Mouse (Mus musculus): ENCODE data around the gene Slc41a2. TPM values are rescaled to one million over a fixed set of nuclear protein-coding genes. Genes with fewer than 3 reads are reported as not detected.
"Not testable (repeated sequence)": the region's sequence is repeated elsewhere in the genome, so short reads cannot be mapped to it uniquely, and the experiment has no call there.

Gene Slc41a2
- polyA plus RNA-seq, 1 experiment from 2014 or later, result 4.9 TPM

GRCm38 (mm10) chr10:83359451-83359850, 21.8 kb upstream of the Slc41a2 start:
- DNase-seq (ENCODE audit: low spot score), result no peak
- peak overlapping the region; percentile 88 for H3K4me3 ChIP-seq (ENCODE audit: low read depth, low read length)
- no peaks in the 10 kb centered on the region for H3K27me3 ChIP-seq (replicated peaks; ENCODE audit: control insufficient read depth, insufficient read depth, low read length)
- H3K4me1 ChIP-seq (ENCODE audit: control insufficient read depth, insufficient read depth, low read length), result peaks cover 11% of the 10 kb centered on the region
- 86% methylated on average over 4 of the region's 4 CpGs for WGBS
- H3K9ac ChIP-seq (ENCODE audit: low read depth, low read length), result peak overlapping the region; percentile 26; the same call in 1 of the 2 replicates
- peaks cover 18% of the 10 kb centered on the region; the same call in 1 of the 2 replicates for H3K36me3 ChIP-seq (ENCODE audit: control insufficient read depth, insufficient read depth, low read length)
- 0 out of 2 replicates have a peak overlapping the region, but pooled peaks have one; percentile 46 for H3K27ac ChIP-seq (replicated peaks; ENCODE audit: low read depth, low read length)
- no peaks in the 10 kb centered on the region for H3K9me3 ChIP-seq (ENCODE audit: control insufficient read depth, low read length)
- peak overlapping the region; percentile 73 for H3K4me2 ChIP-seq (ENCODE audit: low read depth, low read length)
- ATAC-seq (ENCODE audit: low read depth), result no peak

- WGBS, result 74% methylated on average over 12 of the region's 12 CpGs
- Histone ChIP-seq H3K4me3 (ENCODE audit: low read depth, low read length) (no peak overlapping the region), H3K9me3 (ENCODE audit: control insufficient read depth, low read length) (no peaks in the 10 kb centered on the region), H3K4me2 (ENCODE audit: low read depth, low read length) (no peak overlapping the region), H3K4me1 (ENCODE audit: control insufficient read depth, insufficient read depth, low read length) (peaks cover 6% of the 10 kb centered on the region), H3K36me3 (ENCODE audit: control insufficient read depth, insufficient read depth, low read length) (no peaks in the 10 kb centered on the region), H3K27ac (replicated peaks; ENCODE audit: low read depth, low read length) (no peak overlapping the region), H3K9ac (ENCODE audit: low read depth, low read length) (no peak overlapping the region), H3K27me3 (replicated peaks; ENCODE audit: control insufficient read depth, insufficient read depth, low read length) (no peaks in the 10 kb centered on the region)
- DNase-seq (ENCODE audit: low spot score) (no peak), ATAC-seq (ENCODE audit: low read depth) (no peak)
Measured at GRCm38 (mm10) chr10:83356416-83356815, 18.7 kb upstream of the Slc41a2 start.

DNA sequence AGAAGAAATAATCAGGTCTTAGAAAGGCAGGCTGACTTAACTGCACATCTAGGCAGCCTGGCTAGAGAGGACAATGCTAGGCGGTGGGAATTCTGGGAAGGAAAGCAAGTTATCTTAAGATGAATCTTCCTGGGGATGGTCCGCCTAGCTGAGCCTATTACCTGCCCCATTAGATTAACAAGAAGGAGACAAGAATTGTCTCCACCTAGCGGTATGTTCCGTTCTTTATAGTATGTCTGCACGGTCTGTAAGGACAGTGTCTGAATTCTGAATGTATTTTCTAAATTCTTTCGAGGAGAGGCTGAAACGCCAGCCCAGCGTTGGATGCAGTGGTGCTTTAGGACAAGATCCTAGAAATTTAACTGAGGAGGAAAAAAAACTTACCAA, 16.6 kb upstream of the Slc41a2 start:
- ATAC-seq (ENCODE audit: low read depth), result peak; percentile 23; the same call in 1 of the 2 replicates
- H3K4me3 ChIP-seq (ENCODE audit: low read depth, low read length), result no peak overlapping the region
- H3K4me2 ChIP-seq (ENCODE audit: low read depth, low read length), result 0 out of 2 replicates have a peak overlapping the region, but pooled peaks have one; percentile 23

DNA sequence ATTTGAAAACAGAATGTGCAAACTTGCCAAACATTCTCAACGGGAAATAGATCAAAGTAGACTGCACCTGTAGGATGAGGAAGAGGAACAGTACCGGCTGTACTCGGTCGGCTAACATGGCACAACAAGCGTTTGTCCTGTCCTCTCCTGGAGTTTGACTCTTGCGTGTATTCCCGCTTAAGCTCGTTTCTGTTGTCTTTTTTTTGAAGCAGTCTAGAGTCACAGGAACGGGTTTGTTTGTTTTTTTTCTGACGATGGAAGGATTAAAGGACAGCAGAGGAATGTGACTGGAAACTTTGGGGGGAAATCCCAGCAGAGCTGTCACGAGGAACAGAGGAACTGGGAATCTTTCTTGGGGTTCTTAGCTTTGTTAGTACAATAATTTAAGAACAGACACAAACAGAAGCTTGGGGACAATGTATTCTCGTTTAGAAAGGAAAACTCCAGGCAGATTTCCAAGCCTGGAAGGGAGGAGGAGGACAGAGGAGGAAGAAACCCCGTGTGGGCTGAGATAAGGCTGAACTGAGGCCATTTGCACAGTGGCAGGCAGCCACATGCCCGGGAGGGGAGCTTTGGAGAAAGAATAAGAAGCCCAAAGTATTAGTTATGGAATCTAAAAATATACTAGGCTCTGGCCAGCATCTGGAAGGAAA, 16.1 kb upstream of the Slc41a2 start:
- DNase-seq (ENCODE audit: low spot score) (peak; percentile 64), ATAC-seq (ENCODE audit: low read depth) (0 out of 2 replicates have a peak, but pooled peaks have one; percentile 62)
- no peaks in the 10 kb centered on the region; the same call in 1 of the 2 replicates for H3K27me3 ChIP-seq (replicated peaks; ENCODE audit: control insufficient read depth, insufficient read depth, low read length)
- H3K9me3 ChIP-seq (ENCODE audit: control insufficient read depth, low read length), result no peaks in the 10 kb centered on the region
- no peak overlapping the region for H3K9ac ChIP-seq (ENCODE audit: low read depth, low read length)
- no peaks in the 10 kb centered on the region for H3K36me3 ChIP-seq (ENCODE audit: control insufficient read depth, insufficient read depth, low read length)
- peak overlapping the region; percentile 23; the same call in 1 of the 2 replicates for H3K4me2 ChIP-seq (ENCODE audit: low read depth, low read length)
- no peaks in the 10 kb centered on the region for H3K4me1 ChIP-seq (ENCODE audit: control insufficient read depth, insufficient read depth, low read length)
- 37% methylated on average over 14 of the region's 14 CpGs for WGBS
- H3K4me3 ChIP-seq (ENCODE audit: low read depth, low read length), result no peak overlapping the region
- H3K27ac ChIP-seq (replicated peaks; ENCODE audit: low read depth, low read length), result no peak overlapping the region

More for the DNA sequence above, 16.6 kb upstream of the Slc41a2 start:
- H3K36me3 ChIP-seq (ENCODE audit: control insufficient read depth, insufficient read depth, low read length), result no peaks in the 10 kb centered on the region
- no peak overlapping the region for H3K27ac ChIP-seq (replicated peaks; ENCODE audit: low read depth, low read length)
- H3K9ac ChIP-seq (ENCODE audit: low read depth, low read length), result no peak overlapping the region
- 57% methylated on average over 8 of the region's 8 CpGs for WGBS
- H3K27me3 ChIP-seq (replicated peaks; ENCODE audit: control insufficient read depth, insufficient read depth, low read length), result no peaks in the 10 kb centered on the region
- peak; percentile 71 for DNase-seq (ENCODE audit: low spot score)
- H3K4me1 ChIP-seq (ENCODE audit: control insufficient read depth, insufficient read depth, low read length), result no peaks in the 10 kb centered on the region; the same call in 1 of the 2 replicates
- H3K9me3 ChIP-seq (ENCODE audit: control insufficient read depth, low read length), result no peaks in the 10 kb centered on the region

- WGBS, result 88% methylated on average over 2 of the region's 4 CpGs
- not testable (repeated sequence) for H3K4me2 ChIP-seq (ENCODE audit: low read depth, low read length); H3K36me3 ChIP-seq (ENCODE audit: control insufficient read depth, insufficient read depth, low read length); DNase-seq (ENCODE audit: low spot score); H3K4me3 ChIP-seq (ENCODE audit: low read depth, low read length); H3K9ac ChIP-seq (ENCODE audit: low read depth, low read length); H3K27me3 ChIP-seq (replicated peaks; ENCODE audit: control insufficient read depth, insufficient read depth, low read length); H3K9me3 ChIP-seq (ENCODE audit: control insufficient read depth, low read length); H3K27ac ChIP-seq (replicated peaks; ENCODE audit: low read depth, low read length); H3K4me1 ChIP-seq (ENCODE audit: control insufficient read depth, insufficient read depth, low read length); ATAC-seq (ENCODE audit: low read depth)
Measured at GRCm38 (mm10) chr10:83351779-83352178, 14.1 kb upstream of the Slc41a2 start.

- no peaks in the 10 kb centered on the region for H3K9me3 ChIP-seq (ENCODE audit: control insufficient read depth, low read length)
- ATAC-seq (ENCODE audit: low read depth), result no peak
Measured at GRCm38 (mm10) chr10:83350689-83351088, 13.0 kb upstream of the Slc41a2 start.

GRCm38 (mm10) chr10:83347494-83347893, 9.8 kb upstream of the Slc41a2 start:
- Histone ChIP-seq H3K4me2 (ENCODE audit: low read depth, low read length) (no peak overlapping the region), H3K9me3 (ENCODE audit: control insufficient read depth, low read length) (no peaks in the 10 kb centered on the region), H3K27me3 (replicated peaks; ENCODE audit: control insufficient read depth, insufficient read depth, low read length) (no peaks in the 10 kb centered on the region; the same call in 1 of the 2 replicates), H3K9ac (ENCODE audit: low read depth, low read length) (no peak overlapping the region), H3K4me1 (ENCODE audit: control insufficient read depth, insufficient read depth, low read length) (no peaks in the 10 kb centered on the region), H3K36me3 (ENCODE audit: control insufficient read depth, insufficient read depth, low read length) (no peaks in the 10 kb centered on the region), H3K4me3 (ENCODE audit: low read depth, low read length) (no peak overlapping the region), H3K27ac (replicated peaks; ENCODE audit: low read depth, low read length) (no peak overlapping the region)
- WGBS, result 32% methylated on average over 7 of the region's 7 CpGs
- ATAC-seq (ENCODE audit: low read depth), result no peak
- DNase-seq (ENCODE audit: low spot score), result no peak

More at GRCm38 (mm10) chr10:83350689-83351088, 13.0 kb upstream of the Slc41a2 start:
- Histone ChIP-seq H3K4me3 (ENCODE audit: low read depth, low read length) (no peak overlapping the region), H3K27me3 (replicated peaks; ENCODE audit: control insufficient read depth, insufficient read depth, low read length) (no peaks in the 10 kb centered on the region; the same call in 1 of the 2 replicates), H3K4me2 (ENCODE audit: low read depth, low read length) (no peak overlapping the region), H3K4me1 (ENCODE audit: control insufficient read depth, insufficient read depth, low read length) (no peaks in the 10 kb centered on the region), H3K27ac (replicated peaks; ENCODE audit: low read depth, low read length) (no peak overlapping the region), H3K9ac (ENCODE audit: low read depth, low read length) (no peak overlapping the region), H3K36me3 (ENCODE audit: control insufficient read depth, insufficient read depth, low read length) (no peaks in the 10 kb centered on the region)
- WGBS, result 85% methylated on average over 2 of the region's 2 CpGs
- no peak for DNase-seq (ENCODE audit: low spot score)

- ATAC-seq (ENCODE audit: low read depth), result no peak
Measured at GRCm38 (mm10) chr10:83346359-83346736, 8.7 kb upstream of the Slc41a2 start.

More at GRCm38 (mm10) chr10:83346359-83346736, 8.7 kb upstream of the Slc41a2 start:
- no peaks in the 10 kb centered on the region for H3K36me3 ChIP-seq (ENCODE audit: control insufficient read depth, insufficient read depth, low read length)
- H3K27ac ChIP-seq (replicated peaks; ENCODE audit: low read depth, low read length), result no peak overlapping the region
- no peak overlapping the region for H3K4me2 ChIP-seq (ENCODE audit: low read depth, low read length)
- no peaks in the 10 kb centered on the region for H3K4me1 ChIP-seq (ENCODE audit: control insufficient read depth, insufficient read depth, low read length)
- H3K27me3 ChIP-seq (replicated peaks; ENCODE audit: control insufficient read depth, insufficient read depth, low read length), result no peaks in the 10 kb centered on the region; the same call in 1 of the 2 replicates
- no peak for DNase-seq (ENCODE audit: low spot score)
- H3K9me3 ChIP-seq (ENCODE audit: control insufficient read depth, low read length), result no peaks in the 10 kb centered on the region
- H3K9ac ChIP-seq (ENCODE audit: low read depth, low read length), result no peak overlapping the region
- WGBS, result 84% methylated on average over 5 of the region's 5 CpGs
- no peak overlapping the region for H3K4me3 ChIP-seq (ENCODE audit: low read depth, low read length)
